Mouse (Mus musculus) lung, postnatal 0 days (tissue): ENCODE measurements around the gene Cnbd2. TPM values are rescaled to one million over a fixed set of nuclear protein-coding genes. Genes with fewer than 3 reads are reported as not detected.

Experiments used
- ATAC-seq: fragments of 200-750 bp; cut with Nextera tagmentation; 2 replicates; pipeline ENCODE4 v1.8.0; 2017; ENCODE audit warnings: moderate library complexity
- DNase-seq: peaks from one replicate; pipeline ENCODE4 v3.0.0-alpha.2; 2016; ENCODE audit warnings: low spot score
- H3K27ac ChIP-seq: fragments of 300-500 bp; sonication (generic); 2 replicates; pipeline ENCODE4 v1.5.1; 2014; ENCODE audit warnings: antibody characterized with exemption, mild to moderate bottlenecking, low read length, mixed read lengths
- H3K27me3 ChIP-seq: fragments of 300-500 bp; sonication (generic); replicated peaks from 2 replicates; pipeline ENCODE4 v1.6.1; 2014; ENCODE audit warnings: low read length, mixed read lengths; ENCODE audit not compliant: insufficient read depth
- H3K36me3 ChIP-seq: fragments of 300-500 bp; sonication (generic); 2 replicates; pipeline ENCODE4 v1.6.1; 2014; ENCODE audit warnings: low read length, mixed read lengths; ENCODE audit not compliant: insufficient read depth
- H3K4me1 ChIP-seq: fragments of 300-500 bp; sonication (generic); 2 replicates; pipeline ENCODE4 v1.6.1; 2014; ENCODE audit warnings: antibody characterized with exemption, low read depth, low read length, mixed read lengths; ENCODE audit not compliant: insufficient read depth
- H3K4me2 ChIP-seq: fragments of 300-500 bp; sonication (generic); replicated peaks from 2 replicates; pipeline ENCODE4 v1.6.1; 2014; ENCODE audit warnings: low read depth, mild to moderate bottlenecking, low read length, moderate library complexity, mixed read lengths
- H3K4me3 ChIP-seq: fragments of 300-500 bp; sonication (generic); 2 replicates; pipeline ENCODE4 v1.5.1; 2014; ENCODE audit warnings: low read depth, low read length
- H3K9ac ChIP-seq: fragments of 300-500 bp; sonication (generic); replicated peaks from 2 replicates; pipeline ENCODE4 v1.6.1; 2014; ENCODE audit warnings: low read depth, mild to moderate bottlenecking
- H3K9me3 ChIP-seq: fragments of 300-500 bp; sonication (generic); 2 replicates; pipeline ENCODE4 v1.6.1; 2016; ENCODE audit warnings: low read length, mixed read lengths
- CTCF ChIP-seq: IDR thresholded peaks from 2 replicates; pipeline ENCODE4 v1.5.1; 2016; ENCODE audit warnings: antibody characterized with exemption, mild to moderate bottlenecking
- EP300 ChIP-seq: IDR thresholded peaks from 2 replicates; pipeline ENCODE4 v1.6.1; 2016; ENCODE audit warnings: antibody characterized with exemption, mild to moderate bottlenecking, control low read depth
- WGBS: fragments of 180-500 bp; shearing (Covaris S2); extraction: QIAGEN DNeasy Blood & Tissue Kit; methylation state at CpG from one replicate; pipeline ENCODE4 v1.1.7; 2014; 5-methylcytosine and 5-hydroxymethylcytosine counted together
- polyA plus RNA-seq: library from polyadenylated mRNA; unstranded; fragments of >200 nt; fragmentation: Nextera tagmentation; extraction: Ambion mirVana; gene quantifications from 2 replicates; pipeline ENCODE4 v1.2.1, GENCODE M21; 2015

Cnbd2 gene
- polyA plus RNA-seq, 1 experiment from 2014 or later = 6.8 TPM

GRCm38 (mm10) chr2:156352413-156353165 lies 40.5 kb downstream of the Cnbd2 start:
- 66% methylated on average over 8 of the region's 8 CpGs for WGBS
- no peak overlapping the region for H3K9ac ChIP-seq
- no peak for TF ChIP-seq EP300
- peak; percentile 59 for TF ChIP-seq CTCF
- H3K9me3 ChIP-seq = no peaks in the 10 kb centered on the region
- H3K36me3 ChIP-seq = no peaks in the 10 kb centered on the region
- no peaks in the 10 kb centered on the region for H3K27me3 ChIP-seq
- no peak overlapping the region for H3K4me3 ChIP-seq
- no peak overlapping the region for H3K27ac ChIP-seq
- H3K4me1 ChIP-seq = no peaks in the 10 kb centered on the region
- ATAC-seq (no peak), DNase-seq (peak; percentile 43)
- H3K4me2 ChIP-seq = no peak overlapping the region

- no peak overlapping the region for H3K27ac ChIP-seq
- DNase-seq = peak; percentile 81
Measured at GRCm38 (mm10) chr2:156353265-156353692, 41.2 kb downstream of the Cnbd2 start.

GRCm38 (mm10) chr2:156356031-156356430 lies 43.9 kb downstream of the Cnbd2 start:
- H3K4me1 ChIP-seq = no peaks in the 10 kb centered on the region
- H3K27me3 ChIP-seq = no peaks in the 10 kb centered on the region
- 70% methylated on average over 7 of the region's 7 CpGs for WGBS
- peak; percentile 40 for DNase-seq
- H3K36me3 ChIP-seq = no peaks in the 10 kb centered on the region
- H3K9ac ChIP-seq = no peak overlapping the region
- H3K4me3 ChIP-seq = no peak overlapping the region
- ATAC-seq = no peak
- H3K4me2 ChIP-seq = no peak overlapping the region
- no peak overlapping the region for H3K27ac ChIP-seq
- no peaks in the 10 kb centered on the region for H3K9me3 ChIP-seq
- no peak for TF ChIP-seq EP300
- TF ChIP-seq CTCF = no peak

More at GRCm38 (mm10) chr2:156353265-156353692, 41.2 kb downstream of the Cnbd2 start:
- Histone ChIP-seq H3K4me2 (no peak overlapping the region), H3K4me1 (no peaks in the 10 kb centered on the region), H3K4me3 (no peak overlapping the region), H3K9ac (no peak overlapping the region), H3K27me3 (no peaks in the 10 kb centered on the region), H3K9me3 (no peaks in the 10 kb centered on the region), H3K36me3 (no peaks in the 10 kb centered on the region)
- TF ChIP-seq CTCF (no peak), EP300 (no peak)
- peak; percentile 75 for ATAC-seq
- 32% methylated on average over 7 of the region's 7 CpGs for WGBS

- no peaks in the 10 kb centered on the region for H3K36me3 ChIP-seq
- TF ChIP-seq CTCF = no peak
- no peak for TF ChIP-seq EP300
- WGBS = 56% methylated on average over 3 of the region's 3 CpGs
- DNase-seq = no peak
- no peaks in the 10 kb centered on the region for H3K27me3 ChIP-seq
- H3K9me3 ChIP-seq = no peaks in the 10 kb centered on the region
- no peak overlapping the region for H3K4me3 ChIP-seq
- H3K27ac ChIP-seq = no peak overlapping the region
- H3K9ac ChIP-seq = no peak overlapping the region
- H3K4me2 ChIP-seq = no peak overlapping the region
- no peaks in the 10 kb centered on the region for H3K4me1 ChIP-seq
- ATAC-seq = no peak
Measured at GRCm38 (mm10) chr2:156368465-156368864, 56.4 kb downstream of the Cnbd2 start.

- no peak for ATAC-seq
- whole genome bisulfite sequencing = 73% methylated on average over 7 of the region's 7 CpGs
- TF ChIP-seq EP300 (no peak), CTCF (no peak)
Measured at GRCm38 (mm10) chr2:156370896-156371295, 58.8 kb downstream of the Cnbd2 start.

GRCm38 (mm10) chr2:156376956-156377355 lies 64.9 kb downstream of the Cnbd2 start:
- H3K9me3 ChIP-seq = no peaks in the 10 kb centered on the region
- WGBS = 69% methylated on average over 7 of the region's 7 CpGs
- no peak overlapping the region for H3K27ac ChIP-seq
- no peak overlapping the region for H3K4me3 ChIP-seq
- H3K27me3 ChIP-seq = no peaks in the 10 kb centered on the region
- no peak overlapping the region for H3K9ac ChIP-seq
- no peaks in the 10 kb centered on the region for H3K36me3 ChIP-seq
- H3K4me2 ChIP-seq = no peak overlapping the region
- no peak for TF ChIP-seq EP300
- no peak for TF ChIP-seq CTCF
- no peak for DNase-seq
- ATAC-seq = no peak
- H3K4me1 ChIP-seq = no peaks in the 10 kb centered on the region

More at GRCm38 (mm10) chr2:156370896-156371295, 58.8 kb downstream of the Cnbd2 start:
- H3K9me3 ChIP-seq = no peaks in the 10 kb centered on the region
- H3K27ac ChIP-seq = no peak overlapping the region
- H3K9ac ChIP-seq = no peak overlapping the region
- H3K4me3 ChIP-seq = no peak overlapping the region
- DNase-seq = no peak
- no peak overlapping the region for H3K4me2 ChIP-seq
- no peaks in the 10 kb centered on the region for H3K27me3 ChIP-seq
- H3K4me1 ChIP-seq = no peaks in the 10 kb centered on the region
- H3K36me3 ChIP-seq = no peaks in the 10 kb centered on the region

- Histone ChIP-seq H3K4me3 (no peak overlapping the region), H3K4me1 (no peaks in the 10 kb centered on the region), H3K27me3 (no peaks in the 10 kb centered on the region), H3K4me2 (no peak overlapping the region), H3K36me3 (no peaks in the 10 kb centered on the region), H3K9ac (no peak overlapping the region), H3K9me3 (no peaks in the 10 kb centered on the region), H3K27ac (no peak overlapping the region)
- 75% methylated on average over 10 of the region's 10 CpGs for WGBS
- TF ChIP-seq CTCF (no peak), EP300 (no peak)
- no peak for ATAC-seq
- no peak for DNase-seq
Measured at GRCm38 (mm10) chr2:156379929-156380328, 67.8 kb downstream of the Cnbd2 start.
